Mouse (Mus musculus) B cell, adult (primary cell): Measurements from ENCODE around the gene Iqca. TPM values are rescaled to one million over a fixed set of nuclear protein-coding genes. Genes with fewer than 3 reads are reported as not detected.

Experiments
- total RNA-seq: library from RNA; stranded (reverse); gene quantifications from 4 replicates; pipeline ENCODE4 v1.2.4, GENCODE M21; 2023; ENCODE audit not compliant: inconsistent age

Gene Iqca
- total RNA-seq, result not detected in 4 replicates

DNA sequence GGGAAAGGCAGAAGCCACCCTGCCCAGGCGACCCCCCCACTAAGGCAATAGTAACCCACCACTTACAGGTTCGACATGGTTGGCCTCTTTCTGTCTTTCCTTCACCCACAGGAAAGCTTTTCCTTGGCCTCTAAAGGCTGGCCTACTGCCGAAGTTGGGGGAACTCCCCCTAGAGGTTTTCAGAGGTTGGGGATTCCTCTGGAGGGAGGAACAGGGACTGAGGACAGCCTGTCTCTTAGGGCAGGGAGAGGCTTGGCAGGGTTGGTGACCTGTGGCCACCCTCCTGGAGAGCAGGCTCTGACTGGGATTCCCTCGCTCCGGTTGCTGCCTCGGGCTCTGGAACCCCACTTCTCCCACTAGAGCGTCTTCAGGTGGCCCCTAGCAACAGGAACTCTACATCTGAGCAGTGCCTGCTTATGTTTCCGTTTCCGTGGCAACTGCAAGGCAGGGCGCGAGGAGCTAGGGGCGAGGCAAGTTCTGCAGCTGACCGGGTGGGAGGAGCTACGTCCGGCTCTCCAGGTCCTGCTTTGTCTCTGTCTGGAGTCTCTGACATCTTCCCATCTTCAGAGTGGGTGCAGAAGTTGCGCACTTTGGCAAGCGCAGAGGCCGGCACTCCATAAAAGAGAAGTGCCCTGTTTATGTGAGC lies at the start of gene Iqca:
Iqca (minus strand) TSS at position 303 of the 646 bp plus-strand sequence.

DNA sequence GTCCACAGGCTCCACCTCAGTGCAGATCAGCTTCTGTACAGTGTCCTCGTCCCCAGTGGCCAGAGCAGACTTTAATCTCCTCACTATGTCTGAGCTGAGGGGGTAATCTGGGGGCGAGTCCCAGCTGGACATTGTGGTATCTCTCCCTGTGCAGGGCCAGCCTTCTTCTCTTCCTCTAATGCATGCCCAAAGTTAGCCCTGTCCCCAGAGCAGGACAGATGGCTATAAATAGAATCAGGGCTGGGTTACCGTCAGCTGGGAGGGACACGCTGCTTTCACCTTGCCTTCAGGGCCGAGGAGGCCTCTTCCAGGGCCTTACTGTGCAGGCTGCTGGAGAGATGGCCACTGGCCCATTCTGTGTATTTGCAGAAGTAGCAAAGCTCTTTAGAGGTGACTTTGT lies 138.8 kb downstream of the Iqca start, which contains the start of gene Asb18:
Asb18 (minus strand) TSS at position 221 of the 400 bp plus-strand sequence.

Other genes starting within 250 kb of the Iqca start
- not detected in 4 replicates for gene Gbx2, start 222.2 kb downstream of the Iqca start, total RNA-seq
- gene Asb18, start 138.7 kb downstream of the Iqca start, total RNA-seq, result 0.16 TPM in 1 of 4 replicates, not detected in the others
- 10.5 to 13.8 TPM (median 12.5 TPM) in 4 replicates for gene Ackr3, start 50.6 kb upstream of the Iqca start, total RNA-seq